In genomic region chr19:5818590-5818977, GRCm38 (mm10) we compare ENCODE assay signal across 2 mouse cellular contexts.
TF ChIP-seq lines count a peak whose summit lies in the region.

No protein-coding gene starts in this region.

TF ChIP-seq in CH12.LX, 34 proteins besides CTCF, POLR2A, EP300 and RAD21:
- no peak for TF ChIP-seq SIN3A (IDR thresholded peaks at IDR 0.05; ENCODE audit: low read length)
- no peak for TF ChIP-seq ELF1 (IDR thresholded peaks at IDR 0.05; ENCODE audit: low read depth, low read length)
- TF ChIP-seq ZKSCAN1 (IDR thresholded peaks at IDR 0.05; ENCODE audit: borderline replicate concordance, low read depth, low read length) = no peak
- no peak for TF ChIP-seq ZNF384 (IDR thresholded peaks at IDR 0.05; ENCODE audit: low read depth, low read length)
- TF ChIP-seq JUN (IDR thresholded peaks at IDR 0.05; ENCODE audit: insufficient read depth, low read depth, low read length) = no peak
- TF ChIP-seq USF2 (conservative IDR thresholded peaks at IDR 0.05; ENCODE audit: low read depth, low read length) = no peak
- TF ChIP-seq E2F4 (IDR thresholded peaks at IDR 0.05; ENCODE audit: insufficient replicate concordance, low read depth, low read length) = no peak
- no peak for TF ChIP-seq TCF12 (IDR thresholded peaks at IDR 0.05; ENCODE audit: low read depth, low read length)
- no peak for TF ChIP-seq CHD1 (IDR thresholded peaks at IDR 0.05; ENCODE audit: low read depth, low read length)
TF ChIP-seq in CH12.LX: peak in this region for 0.

TF ChIP-seq in MEL, 35 proteins besides CTCF, POLR2A, EP300 and RAD21:
- TF ChIP-seq MYC (IDR thresholded peaks at IDR 0.05; ENCODE audit: low read depth, low read length) (no peak), E2F4 (IDR thresholded peaks at IDR 0.05; ENCODE audit: borderline replicate concordance, low read depth, low read length) (no peak), HCFC1 (IDR thresholded peaks at IDR 0.05; ENCODE audit: low read depth, low read length) (no peak), MXI1 (IDR thresholded peaks at IDR 0.05; ENCODE audit: low read depth, low read length) (no peak), NRF1 (IDR thresholded peaks at IDR 0.05; ENCODE audit: insufficient read depth, low read depth, low read length, poor library complexity, severe bottlenecking) (no peak), ETS1 (IDR thresholded peaks at IDR 0.05; ENCODE audit: low read depth, low read length) (no peak), MAX (IDR thresholded peaks at IDR 0.05; ENCODE audit: low read length) (no peak), GABPA (IDR thresholded peaks at IDR 0.05; ENCODE audit: low read depth, low read length) (no peak), TCF12 (IDR thresholded peaks at IDR 0.05; ENCODE audit: low read depth, low read length) (no peak), SMC3 (IDR thresholded peaks at IDR 0.05; ENCODE audit: low read depth, low read length) (no peak)
